ENCODE assay signal across 9 mouse cellular contexts in genomic region chr17:71490666-71491331, GRCm38 (mm10). TPM values are rescaled to one million over a fixed set of nuclear protein-coding genes. Genes with fewer than 3 reads are reported as not detected.
A peak's percentile ranks its signal among the peaks of the same experiment; 100 is the strongest.
DNase-seq lines count a peak whose midpoint lies in the region; ATAC-seq and TF ChIP-seq lines count a peak whose summit lies in the region.
"Had no signal": no experiment of that assay in that cellular context is flagged by ENCODE, and none has a peak within 500 bp of the region (broad histone marks: within the 10 kb centered on the region; RNA-seq: fewer than 3 reads in every experiment).

No protein-coding gene starts in this region.

- no peak overlapping the region for H3K4me3 ChIP-seq in intestine, postnatal 0 days (ENCODE audit: low read depth, low read length)
- no peak overlapping the region for H3K4me3 ChIP-seq in stomach, embryonic 15.5 days (replicated peaks)
- H3K4me3 ChIP-seq: heart, embryonic 15.5 days had no signal

- ATAC-seq in CD4-positive, CD25-positive, alpha-beta regulatory T cell, adult 4 months = peak; percentile 77
- ATAC-seq in intestine, postnatal 0 days = peak; percentile 43
- peak; percentile 72; the same call in 1 of the 2 replicates for ATAC-seq in stomach, embryonic 15.5 days (ENCODE audit: insufficient read depth, low FRiP score, low read depth)

- no peaks in the 10 kb centered on the region for H3K27me3 ChIP-seq in intestine, postnatal 0 days (replicated peaks; ENCODE audit: control insufficient read depth, insufficient read depth, low read length)
- no peaks in the 10 kb centered on the region for H3K27me3 ChIP-seq in stomach, embryonic 15.5 days (replicated peaks)
- H3K27me3 ChIP-seq: heart, embryonic 15.5 days had no signal

- H3K27ac ChIP-seq in intestine, postnatal 0 days (ENCODE audit: low read depth, low read length) = no peak overlapping the region
- peak overlapping the region; percentile 2; the same call in 1 of the 2 replicates for H3K27ac ChIP-seq in stomach, embryonic 15.5 days
- H3K27ac ChIP-seq: heart, embryonic 15.5 days had no signal

- DNase-seq in MEL-GATA-1-ER (ENCODE audit: extremely low read depth, low read depth) = peak; percentile 58
- no peak for DNase-seq in cerebellum, adult 9-10 months
- no peak for DNase-seq in left cerebral cortex, postnatal 10 days (ENCODE audit: extremely low spot score in 1 of 2, low spot score in 2 of 2)
- no peak for DNase-seq in urinary bladder, postnatal 14 days (ENCODE audit: low spot score)
- DNase-seq: cerebellum, adult 18-20 months had no signal

- intact Hi-C loops in left cerebral cortex, postnatal 10 days (cut with DNase I) = no loop called here

- no peak overlapping the region for H3K9ac ChIP-seq in intestine, postnatal 0 days (ENCODE audit: low read depth, low read length)
- no peak overlapping the region for H3K9ac ChIP-seq in stomach, embryonic 15.5 days
- H3K9ac ChIP-seq: heart, embryonic 15.5 days had no signal

- H3K9me3 ChIP-seq in intestine, postnatal 0 days (ENCODE audit: control insufficient read depth) = no peaks in the 10 kb centered on the region
- no peaks in the 10 kb centered on the region for H3K9me3 ChIP-seq in stomach, embryonic 15.5 days
- H3K9me3 ChIP-seq: heart, embryonic 15.5 days had no signal

- peak overlapping the region; percentile 32; the same call in 1 of the 2 replicates for H3K4me2 ChIP-seq in intestine, postnatal 0 days (replicated peaks; ENCODE audit: low read depth)
- H3K4me2 ChIP-seq in stomach, embryonic 15.5 days = no peak overlapping the region
- H3K4me2 ChIP-seq: heart, embryonic 15.5 days had no signal

- TF ChIP-seq CTCF in intestine, postnatal 0 days (IDR thresholded peaks at IDR 0.05; ENCODE audit: low read depth) = no peak

- no peaks in the 10 kb centered on the region for H3K4me1 ChIP-seq in intestine, postnatal 0 days (replicated peaks; ENCODE audit: control insufficient read depth, insufficient read depth, low read length)
- H3K4me1 ChIP-seq in stomach, embryonic 15.5 days = no peaks in the 10 kb centered on the region

- 42% methylated on average over 9 of the region's 9 CpGs for WGBS in intestine, postnatal 0 days
- WGBS in stomach, embryonic 15.5 days = 61% methylated on average over 9 of the region's 9 CpGs

- H3K36me3 ChIP-seq in intestine, postnatal 0 days (ENCODE audit: control insufficient read depth, insufficient read depth) = no peaks in the 10 kb centered on the region
- H3K36me3 ChIP-seq in stomach, embryonic 15.5 days = peaks cover 3% of the 10 kb centered on the region; the same call in 1 of the 2 replicates

RNA-seq across cellular contexts. Expression of gene Smchd1, which starts 15.7 kb away (rescaled TPM):
- polyA plus RNA-seq in CD4-positive, CD25-positive, alpha-beta regulatory T cell, adult 4 months (2017; shearing (Covaris generic)) = 10 to 100 TPM; 84.5 TPM
- polyA plus RNA-seq in intestine, postnatal 0 days (2015; fragmentation: Nextera tagmentation; extraction: Ambion mirVana) = 25.6 and 26.6 TPM in 2 replicates
- 57.1 and 58.3 TPM in 2 replicates for polyA plus RNA-seq in stomach, embryonic 15.5 days (2015; fragmentation: Nextera tagmentation; extraction: Ambion mirVana)
- 10 to 100 TPM; 32.6 to 33.2 TPM for total RNA-seq in left cerebral cortex, postnatal 10 days (2021)

RNA-seq across cellular contexts. Expression of gene Gm4707, which starts 31.1 kb away (rescaled TPM):
- 10 to 100 TPM; 21.3 to 24.8 TPM for polyA plus RNA-seq in CD4-positive, CD25-positive, alpha-beta regulatory T cell, adult 4 months (2017; shearing (Covaris generic))
- polyA plus RNA-seq in intestine, postnatal 0 days (2015; fragmentation: Nextera tagmentation; extraction: Ambion mirVana) = 0.40 and 0.54 TPM in 2 replicates
- polyA plus RNA-seq in stomach, embryonic 15.5 days (2015; fragmentation: Nextera tagmentation; extraction: Ambion mirVana) = 3.1 and 3.3 TPM in 2 replicates
- 1 to 10 TPM; 1.6 to 2.9 TPM for total RNA-seq in left cerebral cortex, postnatal 10 days (2021)

RNA-seq across cellular contexts. Expression of gene Ndc80, which starts 35.9 kb away (rescaled TPM):
- 10 to 100 TPM; 11.1 to 20.0 TPM for polyA plus RNA-seq in CD4-positive, CD25-positive, alpha-beta regulatory T cell, adult 4 months (2017; shearing (Covaris generic))
- 8.8 and 10.0 TPM in 2 replicates for polyA plus RNA-seq in intestine, postnatal 0 days (2015; fragmentation: Nextera tagmentation; extraction: Ambion mirVana)
- 41.2 and 41.3 TPM in 2 replicates for polyA plus RNA-seq in stomach, embryonic 15.5 days (2015; fragmentation: Nextera tagmentation; extraction: Ambion mirVana)
- 1 to 10 TPM; 1.7 to 2.0 TPM for total RNA-seq in left cerebral cortex, postnatal 10 days (2021)
